Mouse (Mus musculus) liver, embryonic 12.5 days (tissue): ENCODE measurements around the gene Pgm2l1. TPM values are rescaled to one million over a fixed set of nuclear protein-coding genes. Genes with fewer than 3 reads are reported as not detected.

Experiments used
- ATAC-seq: fragments of 200-750 bp; cut with Nextera tagmentation; 2 replicates; pipeline ENCODE4 v1.8.0; 2017; ENCODE audit warnings: moderate number of reproducible peaks, mild to moderate bottlenecking, moderate library complexity
- H3K27ac ChIP-seq: fragments of 300-500 bp; sonication (generic); 2 replicates; pipeline ENCODE4 v1.5.1; 2016; ENCODE audit warnings: mild to moderate bottlenecking
- H3K27me3 ChIP-seq: fragments of 300-500 bp; sonication (generic); replicated peaks from 2 replicates; pipeline ENCODE4 v1.6.1; 2016; ENCODE audit warnings: mild to moderate bottlenecking, moderate library complexity
- H3K36me3 ChIP-seq: fragments of 300-500 bp; sonication (generic); 2 replicates; pipeline ENCODE4 v1.6.1; 2016; ENCODE audit warnings: mild to moderate bottlenecking, moderate library complexity
- H3K4me1 ChIP-seq: fragments of 300-500 bp; sonication (generic); 2 replicates; pipeline ENCODE4 v1.6.1; 2016
- H3K4me2 ChIP-seq: fragments of 300-500 bp; sonication (generic); 2 replicates; pipeline ENCODE4 v1.6.1; 2016; ENCODE audit warnings: mild to moderate bottlenecking, moderate library complexity
- H3K4me3 ChIP-seq: fragments of 300-500 bp; sonication (generic); 2 replicates; pipeline ENCODE4 v1.5.1; 2016; ENCODE audit warnings: mild to moderate bottlenecking, moderate library complexity
- H3K9ac ChIP-seq: fragments of 300-500 bp; sonication (generic); 2 replicates; pipeline ENCODE4 v1.6.1; 2016; ENCODE audit warnings: mild to moderate bottlenecking, moderate library complexity
- H3K9me3 ChIP-seq: fragments of 300-500 bp; sonication (generic); replicated peaks from 2 replicates; pipeline ENCODE4 v1.6.1; 2016; ENCODE audit warnings: mild to moderate bottlenecking, moderate library complexity
- WGBS: fragments of 180-500 bp; shearing (Covaris S2); methylation state at CpG from one replicate; pipeline ENCODE4 v1.1.7; 2016; ENCODE audit not compliant: insufficient replicate concordance; 5-methylcytosine and 5-hydroxymethylcytosine counted together
- polyA plus RNA-seq: library from polyadenylated mRNA; unstranded; fragments of >200 nt; fragmentation: Nextera tagmentation; extraction: Ambion mirVana; gene quantifications from 2 replicates; pipeline ENCODE4 v1.2.1, GENCODE M21; 2016

Gene Pgm2l1
- polyA plus RNA-seq, 1 experiment from 2014 or later, result 2.3 TPM

DNA sequence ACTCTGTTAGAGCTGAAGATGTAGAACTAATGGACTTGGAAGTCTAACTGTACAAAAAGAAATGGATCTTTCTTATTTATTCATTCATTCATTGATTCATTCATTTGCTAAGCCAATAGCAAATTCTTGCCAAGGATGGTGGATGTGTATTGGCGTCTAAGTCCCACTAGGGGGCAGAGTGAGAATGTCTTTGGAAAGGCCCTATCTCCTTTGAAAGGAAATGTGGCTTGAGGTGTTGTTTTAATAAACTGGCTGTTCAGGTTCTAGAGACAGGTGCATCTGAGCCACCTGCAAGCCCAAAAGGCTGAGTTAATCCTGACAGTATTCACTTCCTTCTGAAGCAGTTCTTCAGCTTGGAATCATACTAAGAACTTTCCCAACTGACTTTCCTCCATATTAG, 52.6 kb downstream of the Pgm2l1 start:
- Histone ChIP-seq H3K4me1 (no peaks in the 10 kb centered on the region), H3K27ac (no peak overlapping the region), H3K36me3 (no peaks in the 10 kb centered on the region), H3K27me3 (peaks cover 33% of the 10 kb centered on the region), H3K4me2 (no peak overlapping the region), H3K9me3 (no peaks in the 10 kb centered on the region), H3K4me3 (no peak overlapping the region), H3K9ac (no peak overlapping the region)
- WGBS, result 2% methylated on average over 1 of the region's 1 CpGs
- no peak for ATAC-seq

DNA sequence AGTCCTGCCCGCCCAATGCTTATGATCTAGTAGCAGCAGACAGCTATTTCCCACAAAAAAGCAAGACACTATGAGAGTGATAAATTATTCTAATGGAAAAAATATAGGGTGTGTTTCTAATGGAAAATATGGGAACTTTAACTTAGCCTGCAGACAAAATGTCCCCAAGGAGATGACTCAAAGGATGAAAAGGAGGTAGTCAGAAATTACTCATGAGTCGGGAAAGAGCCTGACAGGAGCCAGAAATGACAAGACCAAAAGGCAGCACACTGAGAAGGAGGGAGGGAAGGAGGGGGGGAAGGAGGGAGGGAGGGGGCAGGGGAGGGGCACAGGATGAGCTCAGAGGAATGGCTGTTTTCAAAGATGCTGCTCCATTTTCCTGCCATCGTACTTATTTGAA, 54.4 kb downstream of the Pgm2l1 start:
- H3K27me3 ChIP-seq, result peaks cover 51% of the 10 kb centered on the region
- peaks cover 13% of the 10 kb centered on the region; the same call in 1 of the 2 replicates for H3K4me1 ChIP-seq
- H3K9ac ChIP-seq, result no peak overlapping the region
- H3K4me2 ChIP-seq, result no peak overlapping the region
- no peaks in the 10 kb centered on the region for H3K9me3 ChIP-seq
- H3K36me3 ChIP-seq, result no peaks in the 10 kb centered on the region
- H3K4me3 ChIP-seq, result no peak overlapping the region
- 39% methylated on average over 3 of the region's 3 CpGs for WGBS
- H3K27ac ChIP-seq, result no peak overlapping the region
- no peak for ATAC-seq

DNA sequence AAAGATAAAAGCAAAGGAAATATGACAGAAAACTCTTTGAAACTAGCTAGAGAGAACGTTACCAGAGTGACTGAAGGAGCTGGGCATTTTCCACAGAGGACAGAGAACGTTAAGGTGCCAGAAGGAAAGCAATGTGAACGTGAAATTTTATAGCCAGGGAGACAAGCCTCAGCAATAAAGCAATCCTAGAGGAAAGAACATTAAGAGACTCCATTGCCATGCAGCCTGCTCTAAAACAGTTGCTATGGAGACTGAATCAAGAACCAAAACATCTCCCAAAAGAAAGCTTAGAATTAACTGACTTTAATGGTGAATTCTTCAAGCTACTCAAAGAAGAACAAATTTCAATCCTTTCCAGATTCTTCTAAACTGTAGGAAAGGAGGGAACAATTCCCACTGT, 56.1 kb downstream of the Pgm2l1 start:
- H3K27ac ChIP-seq, result no peak overlapping the region
- H3K9me3 ChIP-seq, result no peaks in the 10 kb centered on the region
- no peak overlapping the region for H3K4me2 ChIP-seq
- no peak for ATAC-seq
- peaks cover 68% of the 10 kb centered on the region for H3K27me3 ChIP-seq
- no peak overlapping the region for H3K4me3 ChIP-seq
- H3K4me1 ChIP-seq, result peaks cover 13% of the 10 kb centered on the region; the same call in 1 of the 2 replicates
- H3K9ac ChIP-seq, result no peak overlapping the region
- no peaks in the 10 kb centered on the region for H3K36me3 ChIP-seq
- WGBS, result 49% methylated on average over 3 of the region's 3 CpGs

- ATAC-seq, result no peak
- Histone ChIP-seq H3K27me3 (peaks cover 89% of the 10 kb centered on the region), H3K9ac (peak within 1 kb of the TSS; percentile 46), H3K36me3 (no peaks in the 10 kb centered on the region), H3K4me1 (peaks cover 13% of the 10 kb centered on the region; the same call in 1 of the 2 replicates), H3K4me3 (peak within 1 kb of the TSS; percentile 55), H3K4me2 (peak within 1 kb of the TSS; percentile 64), H3K27ac (no peak within 1 kb of the TSS), H3K9me3 (0 out of 2 replicates have a peak, but pooled peaks cover under 1% of the 10 kb centered on the region)
- WGBS, result 1% methylated on average over 38 of the region's 53 CpGs
Measured at GRCm38 (mm10) chr7:100285383-100285782, 58.2 kb downstream of the Pgm2l1 start, which contains the start of gene P4ha3. TSS of gene P4ha3 (plus strand) at chr7:100285520.

GRCm38 (mm10) chr7:100287748-100288578, 60.8 kb downstream of the Pgm2l1 start:
- Histone ChIP-seq H3K36me3 (no peaks in the 10 kb centered on the region), H3K4me2 (peak overlapping the region; percentile 42), H3K4me3 (no peak overlapping the region), H3K27ac (peak overlapping the region; percentile 74), H3K9ac (no peak overlapping the region), H3K9me3 (peaks cover 9% of the 10 kb centered on the region; the same call in 1 of the 2 replicates), H3K27me3 (peaks cover 86% of the 10 kb centered on the region), H3K4me1 (peaks cover 13% of the 10 kb centered on the region; the same call in 1 of the 2 replicates)
- WGBS, result 40% methylated on average over 7 of the region's 7 CpGs
- ATAC-seq, result no peak

- WGBS, result 35% methylated on average over 11 of the region's 11 CpGs
- Histone ChIP-seq H3K27ac (peak overlapping the region; percentile 74), H3K9ac (no peak overlapping the region), H3K9me3 (peaks cover 9% of the 10 kb centered on the region; the same call in 1 of the 2 replicates), H3K4me1 (peaks cover 13% of the 10 kb centered on the region; the same call in 1 of the 2 replicates), H3K4me2 (peak overlapping the region; percentile 42), H3K36me3 (no peaks in the 10 kb centered on the region), H3K4me3 (no peak overlapping the region), H3K27me3 (peaks cover 88% of the 10 kb centered on the region)
- ATAC-seq, result no peak
Measured at GRCm38 (mm10) chr7:100288622-100289021, 61.4 kb downstream of the Pgm2l1 start.

GRCm38 (mm10) chr7:100293546-100293945, 66.4 kb downstream of the Pgm2l1 start:
- ATAC-seq, result no peak
- no peak overlapping the region for H3K4me2 ChIP-seq
- no peaks in the 10 kb centered on the region for H3K36me3 ChIP-seq
- peaks cover 9% of the 10 kb centered on the region; the same call in 1 of the 2 replicates for H3K9me3 ChIP-seq
- H3K4me1 ChIP-seq, result no peaks in the 10 kb centered on the region
- peaks cover 43% of the 10 kb centered on the region for H3K27me3 ChIP-seq
- 72% methylated on average over 8 of the region's 8 CpGs for WGBS
- H3K9ac ChIP-seq, result no peak overlapping the region
- H3K27ac ChIP-seq, result no peak overlapping the region
- H3K4me3 ChIP-seq, result no peak overlapping the region

DNA sequence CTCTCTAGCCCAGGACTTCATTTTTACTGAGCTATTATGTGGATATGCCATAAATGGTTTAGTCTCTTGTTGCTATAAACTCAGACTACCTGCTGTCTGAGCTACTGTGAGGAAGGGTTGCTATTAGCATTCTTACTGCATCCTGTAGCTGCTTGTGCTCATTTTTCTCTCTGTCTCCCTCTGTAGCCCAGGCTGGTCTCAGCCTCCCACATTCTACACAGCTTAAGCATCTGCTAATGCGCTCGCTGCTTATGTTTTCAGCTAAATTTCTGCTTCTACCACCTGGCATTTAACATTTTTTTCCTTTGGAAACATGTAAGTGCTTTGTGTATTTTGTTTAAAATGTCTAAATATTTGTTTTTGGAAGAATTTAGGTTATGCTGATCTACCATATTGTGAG, 68.6 kb downstream of the Pgm2l1 start:
- Histone ChIP-seq H3K4me2 (no peak overlapping the region), H3K9me3 (peaks cover 5% of the 10 kb centered on the region; the same call in 1 of the 2 replicates), H3K4me3 (no peak overlapping the region), H3K4me1 (peaks cover 2% of the 10 kb centered on the region; the same call in 1 of the 2 replicates), H3K27me3 (peaks cover 25% of the 10 kb centered on the region), H3K36me3 (no peaks in the 10 kb centered on the region), H3K27ac (no peak overlapping the region), H3K9ac (no peak overlapping the region)
- no peak for ATAC-seq
- 81% methylated on average over 2 of the region's 2 CpGs for WGBS

DNA sequence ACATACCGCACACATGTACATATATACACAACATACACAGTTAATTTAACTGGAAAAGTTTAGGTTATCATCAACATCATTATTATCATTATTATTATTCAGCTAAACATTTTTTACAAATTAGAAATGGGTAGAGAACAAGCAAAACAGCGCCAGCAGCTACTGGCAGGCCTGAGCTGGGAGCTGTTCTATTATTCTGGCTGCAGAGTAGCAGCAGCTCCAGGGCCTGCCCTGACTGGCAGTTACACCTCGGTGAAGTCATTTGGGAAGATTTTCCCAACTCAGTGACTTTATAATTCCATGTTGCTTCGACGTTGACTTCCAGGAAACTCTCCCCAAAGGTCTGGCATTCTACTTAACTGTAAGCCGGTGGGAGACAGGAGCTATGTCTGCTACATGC, 69.5 kb downstream of the Pgm2l1 start:
- Histone ChIP-seq H3K9me3 (no peaks in the 10 kb centered on the region), H3K36me3 (no peaks in the 10 kb centered on the region), H3K27ac (no peak overlapping the region), H3K27me3 (peaks cover 18% of the 10 kb centered on the region), H3K4me2 (no peak overlapping the region), H3K4me1 (peaks cover 12% of the 10 kb centered on the region; the same call in 1 of the 2 replicates), H3K9ac (no peak overlapping the region), H3K4me3 (no peak overlapping the region)
- ATAC-seq, result no peak
- 67% methylated on average over 6 of the region's 6 CpGs for WGBS

DNA sequence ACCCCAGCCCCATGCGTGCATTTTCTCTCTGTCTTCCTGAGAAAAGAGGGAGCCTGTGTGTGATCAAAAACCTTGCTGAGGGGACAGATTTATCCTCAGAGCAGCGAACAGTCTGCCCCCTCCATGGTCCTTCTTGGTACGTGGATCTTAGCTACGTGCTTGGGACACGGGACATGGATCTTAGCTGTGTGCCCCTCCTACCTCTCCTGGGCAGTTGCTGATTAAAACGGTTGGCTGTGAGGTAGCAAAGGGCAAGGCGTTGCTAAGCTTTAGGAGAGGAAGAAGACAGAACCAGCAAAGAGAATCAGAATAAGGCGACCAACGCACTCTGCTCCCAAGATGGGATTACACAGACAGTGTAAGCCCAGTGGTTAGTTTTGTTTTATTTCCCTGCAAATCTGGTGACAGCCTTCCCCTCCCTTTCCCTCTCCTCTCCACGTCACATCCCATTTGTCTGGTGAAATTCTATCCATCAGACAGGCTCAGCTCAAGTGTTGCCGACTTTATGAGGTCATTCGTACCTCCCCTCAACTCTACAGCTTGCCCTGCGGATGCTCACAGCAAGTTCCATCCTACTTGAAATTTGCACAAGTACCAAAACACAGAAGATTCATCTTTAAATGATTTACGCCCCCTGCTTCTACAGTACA, 71.8 kb downstream of the Pgm2l1 start:
- no peak for ATAC-seq
- H3K4me2 ChIP-seq, result no peak overlapping the region
- no peak overlapping the region for H3K9ac ChIP-seq
- no peak overlapping the region for H3K4me3 ChIP-seq
- H3K27ac ChIP-seq, result no peak overlapping the region
- peaks cover 12% of the 10 kb centered on the region; the same call in 1 of the 2 replicates for H3K4me1 ChIP-seq
- no peaks in the 10 kb centered on the region for H3K9me3 ChIP-seq
- WGBS, result 68% methylated on average over 14 of the region's 14 CpGs
- H3K27me3 ChIP-seq, result peaks cover 11% of the 10 kb centered on the region; the same call in 1 of the 2 replicates
- no peaks in the 10 kb centered on the region for H3K36me3 ChIP-seq

GRCm38 (mm10) chr7:100301390-100301789, 74.2 kb downstream of the Pgm2l1 start:
- Histone ChIP-seq H3K9me3 (no peaks in the 10 kb centered on the region), H3K9ac (no peak overlapping the region), H3K36me3 (no peaks in the 10 kb centered on the region), H3K4me3 (no peak overlapping the region), H3K27me3 (peaks cover 8% of the 10 kb centered on the region; the same call in 1 of the 2 replicates), H3K4me2 (no peak overlapping the region), H3K27ac (no peak overlapping the region), H3K4me1 (peaks cover 14% of the 10 kb centered on the region; the same call in 1 of the 2 replicates)
- no peak for ATAC-seq
- 57% methylated on average over 3 of the region's 3 CpGs for WGBS

DNA sequence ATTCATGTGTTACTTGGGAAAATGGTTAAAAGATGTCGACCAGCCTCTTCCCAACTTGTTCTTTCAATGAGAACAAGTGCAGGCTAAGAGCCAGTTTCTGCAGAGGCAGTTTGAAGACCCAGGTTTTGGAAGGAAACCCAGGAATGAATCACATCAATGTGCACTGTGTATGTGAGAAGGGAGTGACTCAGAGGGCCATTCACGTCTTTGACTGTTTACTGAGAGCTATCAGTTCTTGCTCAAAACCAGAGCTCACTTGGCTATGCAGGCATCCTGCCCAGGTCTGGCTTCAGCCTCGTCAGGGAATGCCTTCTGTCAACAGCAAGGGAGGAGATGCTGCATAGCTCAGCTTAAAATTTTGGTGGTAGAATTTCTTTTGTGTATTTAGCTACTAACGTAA, 75.1 kb downstream of the Pgm2l1 start:
- H3K27me3 ChIP-seq, result peaks cover 8% of the 10 kb centered on the region; the same call in 1 of the 2 replicates
- H3K4me2 ChIP-seq, result no peak overlapping the region
- H3K27ac ChIP-seq, result no peak overlapping the region
- no peaks in the 10 kb centered on the region for H3K9me3 ChIP-seq
- no peak overlapping the region for H3K9ac ChIP-seq
- H3K36me3 ChIP-seq, result no peaks in the 10 kb centered on the region
- H3K4me1 ChIP-seq, result peaks cover 16% of the 10 kb centered on the region; the same call in 1 of the 2 replicates
- WGBS, result 45% methylated on average over 4 of the region's 4 CpGs
- ATAC-seq, result no peak
- H3K4me3 ChIP-seq, result no peak overlapping the region
